Mouse (Mus musculus): ENCODE measurements at regions not wholly inside any gene's neighbourhood (a gene's known extent, or its start where the extent isn't known, plus 50 kb on each side); places are given as distances from the start of the nearest gene placed in this dataset.
A peak's percentile ranks its signal among the peaks of the same experiment; 100 is the strongest.

GRCm38 (mm10) chr13:93564902-93565301 is 65.3 kb upstream of the Jmy start:
- no peaks in the 10 kb centered on the region for H3K4me1 ChIP-seq (replicated peaks; ENCODE audit: low read depth, low read length)
- H3K4me3 ChIP-seq (replicated peaks; ENCODE audit: low read length): no peak overlapping the region
- H3K9me3 ChIP-seq (ENCODE audit: low read length): no peaks in the 10 kb centered on the region
- no peak for TF ChIP-seq CTCF (conservative IDR thresholded peaks at IDR 0.05; ENCODE audit: low read length)
- no peak for TF ChIP-seq POU5F1 (IDR thresholded peaks at IDR 0.05; ENCODE audit: borderline replicate concordance, low read length)
- no peak for TF ChIP-seq NANOG (IDR thresholded peaks at IDR 0.05; ENCODE audit: borderline replicate concordance, low read length)
- no peaks in the 10 kb centered on the region for H3K36me3 ChIP-seq (ENCODE audit: insufficient read depth, low read length)
- no peaks in the 10 kb centered on the region for H3K27me3 ChIP-seq (ENCODE audit: insufficient read depth, low read length)

- Histone ChIP-seq H3K27me3 (ENCODE audit: insufficient read depth, low read length) (no peaks in the 10 kb centered on the region), H3K4me1 (replicated peaks; ENCODE audit: low read depth, low read length) (no peaks in the 10 kb centered on the region)
Observed at GRCm38 (mm10) chr13:93564091-93564490, 64.5 kb upstream of the Jmy start.

GRCm38 (mm10) chr13:93560282-93560681 is 60.7 kb upstream of the Jmy start:
- TF ChIP-seq POU5F1 (IDR thresholded peaks at IDR 0.05; ENCODE audit: borderline replicate concordance, low read length): no peak
- no peak for TF ChIP-seq CTCF (conservative IDR thresholded peaks at IDR 0.05; ENCODE audit: low read length)
- TF ChIP-seq NANOG (IDR thresholded peaks at IDR 0.05; ENCODE audit: borderline replicate concordance, low read length): no peak
- Histone ChIP-seq H3K27me3 (ENCODE audit: insufficient read depth, low read length) (0 out of 2 replicates have a peak, but pooled peaks cover 6% of the 10 kb centered on the region), H3K36me3 (ENCODE audit: insufficient read depth, low read length) (no peaks in the 10 kb centered on the region), H3K4me3 (replicated peaks; ENCODE audit: low read length) (no peak overlapping the region), H3K9me3 (ENCODE audit: low read length) (no peaks in the 10 kb centered on the region), H3K4me1 (replicated peaks; ENCODE audit: low read depth, low read length) (0 out of 2 replicates have a peak, but pooled peaks cover 3% of the 10 kb centered on the region)

More at GRCm38 (mm10) chr13:93564091-93564490, 64.5 kb upstream of the Jmy start:
- Histone ChIP-seq H3K4me3 (replicated peaks; ENCODE audit: low read length) (no peak overlapping the region), H3K9me3 (ENCODE audit: low read length) (no peaks in the 10 kb centered on the region), H3K36me3 (ENCODE audit: insufficient read depth, low read length) (no peaks in the 10 kb centered on the region)
- no peak for TF ChIP-seq CTCF (conservative IDR thresholded peaks at IDR 0.05; ENCODE audit: low read length)
- TF ChIP-seq POU5F1 (IDR thresholded peaks at IDR 0.05; ENCODE audit: borderline replicate concordance, low read length): no peak
- TF ChIP-seq NANOG (IDR thresholded peaks at IDR 0.05; ENCODE audit: borderline replicate concordance, low read length): no peak

GRCm38 (mm10) chr13:93558603-93559002 is 59.0 kb upstream of the Jmy start:
- Histone ChIP-seq H3K4me1 (replicated peaks; ENCODE audit: low read depth, low read length) (0 out of 2 replicates have a peak, but pooled peaks cover 3% of the 10 kb centered on the region), H3K4me3 (replicated peaks; ENCODE audit: low read length) (no peak overlapping the region), H3K9me3 (ENCODE audit: low read length) (no peaks in the 10 kb centered on the region), H3K36me3 (ENCODE audit: insufficient read depth, low read length) (no peaks in the 10 kb centered on the region), H3K27me3 (ENCODE audit: insufficient read depth, low read length) (0 out of 2 replicates have a peak, but pooled peaks cover 6% of the 10 kb centered on the region)
- TF ChIP-seq NANOG (IDR thresholded peaks at IDR 0.05; ENCODE audit: borderline replicate concordance, low read length) (peak; percentile 57; the same call in 1 of the 2 replicates), CTCF (conservative IDR thresholded peaks at IDR 0.05; ENCODE audit: low read length) (no peak)

- Histone ChIP-seq H3K27me3 (ENCODE audit: insufficient read depth, low read length) (0 out of 2 replicates have a peak, but pooled peaks cover 6% of the 10 kb centered on the region), H3K4me3 (replicated peaks; ENCODE audit: low read length) (no peak overlapping the region), H3K4me1 (replicated peaks; ENCODE audit: low read depth, low read length) (0 out of 2 replicates have a peak, but pooled peaks cover 3% of the 10 kb centered on the region), H3K36me3 (ENCODE audit: insufficient read depth, low read length) (no peaks in the 10 kb centered on the region), H3K9me3 (ENCODE audit: low read length) (no peaks in the 10 kb centered on the region)
- TF ChIP-seq NANOG (IDR thresholded peaks at IDR 0.05; ENCODE audit: borderline replicate concordance, low read length): no peak
- TF ChIP-seq CTCF (conservative IDR thresholded peaks at IDR 0.05; ENCODE audit: low read length): no peak
- no peak for TF ChIP-seq POU5F1 (IDR thresholded peaks at IDR 0.05; ENCODE audit: borderline replicate concordance, low read length)
Observed at GRCm38 (mm10) chr13:93556119-93556518, 56.5 kb upstream of the Jmy start.

- no peak for TF ChIP-seq POU5F1 (IDR thresholded peaks at IDR 0.05; ENCODE audit: borderline replicate concordance, low read length)
- no peak for TF ChIP-seq CTCF (conservative IDR thresholded peaks at IDR 0.05; ENCODE audit: low read length)
- TF ChIP-seq NANOG (IDR thresholded peaks at IDR 0.05; ENCODE audit: borderline replicate concordance, low read length): no peak
- Histone ChIP-seq H3K27me3 (ENCODE audit: insufficient read depth, low read length) (0 out of 2 replicates have a peak, but pooled peaks cover 6% of the 10 kb centered on the region), H3K4me3 (replicated peaks; ENCODE audit: low read length) (no peak overlapping the region), H3K9me3 (ENCODE audit: low read length) (no peaks in the 10 kb centered on the region), H3K36me3 (ENCODE audit: insufficient read depth, low read length) (no peaks in the 10 kb centered on the region), H3K4me1 (replicated peaks; ENCODE audit: low read depth, low read length) (0 out of 2 replicates have a peak, but pooled peaks cover 3% of the 10 kb centered on the region)
Observed at GRCm38 (mm10) chr13:93554901-93555300, 55.3 kb upstream of the Jmy start.

GRCm38 (mm10) chr13:93553932-93554331 is 54.3 kb upstream of the Jmy start:
- TF ChIP-seq CTCF (conservative IDR thresholded peaks at IDR 0.05; ENCODE audit: low read length): no peak
- no peak for TF ChIP-seq NANOG (IDR thresholded peaks at IDR 0.05; ENCODE audit: borderline replicate concordance, low read length)
- TF ChIP-seq POU5F1 (IDR thresholded peaks at IDR 0.05; ENCODE audit: borderline replicate concordance, low read length): no peak
- Histone ChIP-seq H3K4me3 (replicated peaks; ENCODE audit: low read length) (no peak overlapping the region), H3K27me3 (ENCODE audit: insufficient read depth, low read length) (0 out of 2 replicates have a peak, but pooled peaks cover 6% of the 10 kb centered on the region), H3K9me3 (ENCODE audit: low read length) (no peaks in the 10 kb centered on the region), H3K4me1 (replicated peaks; ENCODE audit: low read depth, low read length) (0 out of 2 replicates have a peak, but pooled peaks cover 3% of the 10 kb centered on the region), H3K36me3 (ENCODE audit: insufficient read depth, low read length) (no peaks in the 10 kb centered on the region)

GRCm38 (mm10) chr13:93553271-93553670 is 53.7 kb upstream of the Jmy start:
- TF ChIP-seq CTCF (conservative IDR thresholded peaks at IDR 0.05; ENCODE audit: low read length) (no peak), POU5F1 (IDR thresholded peaks at IDR 0.05; ENCODE audit: borderline replicate concordance, low read length) (no peak)
- H3K4me1 ChIP-seq (replicated peaks; ENCODE audit: low read depth, low read length): no peaks in the 10 kb centered on the region
- H3K9me3 ChIP-seq (ENCODE audit: low read length): no peaks in the 10 kb centered on the region
- no peaks in the 10 kb centered on the region for H3K36me3 ChIP-seq (ENCODE audit: insufficient read depth, low read length)
- no peak overlapping the region for H3K4me3 ChIP-seq (replicated peaks; ENCODE audit: low read length)
- 0 out of 2 replicates have a peak, but pooled peaks cover 6% of the 10 kb centered on the region for H3K27me3 ChIP-seq (ENCODE audit: insufficient read depth, low read length)

GRCm38 (mm10) chr13:93550311-93550710 is 50.7 kb upstream of the Jmy start:
- Histone ChIP-seq H3K4me3 (replicated peaks; ENCODE audit: low read length) (no peak overlapping the region), H3K36me3 (ENCODE audit: insufficient read depth, low read length) (no peaks in the 10 kb centered on the region), H3K9me3 (ENCODE audit: low read length) (no peaks in the 10 kb centered on the region), H3K4me1 (replicated peaks; ENCODE audit: low read depth, low read length) (0 out of 2 replicates have a peak, but pooled peaks cover 2% of the 10 kb centered on the region), H3K27me3 (ENCODE audit: insufficient read depth, low read length) (no peaks in the 10 kb centered on the region)
- TF ChIP-seq CTCF (conservative IDR thresholded peaks at IDR 0.05; ENCODE audit: low read length) (no peak), NANOG (IDR thresholded peaks at IDR 0.05; ENCODE audit: borderline replicate concordance, low read length) (no peak), POU5F1 (IDR thresholded peaks at IDR 0.05; ENCODE audit: borderline replicate concordance, low read length) (no peak)
